Mouse (Mus musculus) embryo, embryonic 11.5 days (tissue): ENCODE data around the gene Smyd1.
A peak's percentile ranks its signal among the peaks of the same experiment; 100 is the strongest.

Experiments used
- DNase-seq: peaks from one replicate; pipeline ENCODE4 v3.0.0-alpha.2; 2012; ENCODE audit warnings: low read depth, low spot score

The Smyd1 gene

GRCm38 (mm10) chr6:71208691-71209090 lies 113.3 kb downstream of the Smyd1 start:
- DNase-seq, result no peak

GRCm38 (mm10) chr6:71204166-71204565 lies 117.9 kb downstream of the Smyd1 start:
- DNase-seq, result no peak

GRCm38 (mm10) chr6:71203674-71204073 lies 118.4 kb downstream of the Smyd1 start:
- DNase-seq, result no peak

- DNase-seq, result no peak
These were observed 120.1 kb downstream of the Smyd1 start for GRCm38 (mm10) chr6:71201925-71202324.

- DNase-seq, result no peak
These were observed 122.4 kb downstream of the Smyd1 start, which contains the start of gene Fabp1 for GRCm38 (mm10) chr6:71199612-71200011. Fabp1 (plus strand) TSS chr6:71199827.

- DNase-seq, result no peak
These were observed 124.1 kb downstream of the Smyd1 start for GRCm38 (mm10) chr6:71197636-71198535.

- DNase-seq, result no peak
These were observed 125.9 kb downstream of the Smyd1 start for GRCm38 (mm10) chr6:71196107-71196506.

GRCm38 (mm10) chr6:71193151-71193740 lies 128.8 kb downstream of the Smyd1 start:
- no peak for DNase-seq

- DNase-seq, result no peak
These were observed 131.5 kb downstream of the Smyd1 start for GRCm38 (mm10) chr6:71190501-71190900.

GRCm38 (mm10) chr6:71189578-71189977 lies 132.5 kb downstream of the Smyd1 start:
- DNase-seq, result no peak

GRCm38 (mm10) chr6:71184941-71185604 lies 137.0 kb downstream of the Smyd1 start:
- no peak for DNase-seq

- no peak for DNase-seq
These were observed 141.4 kb downstream of the Smyd1 start for GRCm38 (mm10) chr6:71180596-71180995.

- no peak for DNase-seq
These were observed 149.0 kb downstream of the Smyd1 start for GRCm38 (mm10) chr6:71172812-71173580.

GRCm38 (mm10) chr6:71166551-71167169 lies 155.4 kb downstream of the Smyd1 start:
- DNase-seq, result peak; percentile 30

GRCm38 (mm10) chr6:71164394-71164793 lies 157.6 kb downstream of the Smyd1 start:
- DNase-seq, result no peak
